Mouse (Mus musculus): ENCODE data around the gene Lmbrd2.

- TF ChIP-seq CTCF (IDR thresholded peaks at IDR 0.05; ENCODE audit: control insufficient read depth, insufficient read depth, insufficient replicate concordance, low read depth, low read length) (no peak), POLR2A (IDR thresholded peaks at IDR 0.05; ENCODE audit: control insufficient read depth, low read depth, low read length) (no peak)
Observed at GRCm38 (mm10) chr15:9189796-9190195, 49.4 kb downstream of the Lmbrd2 start.

Data from testis, adult 2 months (tissue).